Mouse (Mus musculus) embryo, embryonic 9.5 days (tissue): ENCODE measurements around the gene Foxf1.

Experiments
- DNase-seq: peaks from one replicate; pipeline ENCODE4 v3.0.0-alpha.2; 2017; ENCODE audit errors: extremely low spot score

Foxf1 gene

DNA sequence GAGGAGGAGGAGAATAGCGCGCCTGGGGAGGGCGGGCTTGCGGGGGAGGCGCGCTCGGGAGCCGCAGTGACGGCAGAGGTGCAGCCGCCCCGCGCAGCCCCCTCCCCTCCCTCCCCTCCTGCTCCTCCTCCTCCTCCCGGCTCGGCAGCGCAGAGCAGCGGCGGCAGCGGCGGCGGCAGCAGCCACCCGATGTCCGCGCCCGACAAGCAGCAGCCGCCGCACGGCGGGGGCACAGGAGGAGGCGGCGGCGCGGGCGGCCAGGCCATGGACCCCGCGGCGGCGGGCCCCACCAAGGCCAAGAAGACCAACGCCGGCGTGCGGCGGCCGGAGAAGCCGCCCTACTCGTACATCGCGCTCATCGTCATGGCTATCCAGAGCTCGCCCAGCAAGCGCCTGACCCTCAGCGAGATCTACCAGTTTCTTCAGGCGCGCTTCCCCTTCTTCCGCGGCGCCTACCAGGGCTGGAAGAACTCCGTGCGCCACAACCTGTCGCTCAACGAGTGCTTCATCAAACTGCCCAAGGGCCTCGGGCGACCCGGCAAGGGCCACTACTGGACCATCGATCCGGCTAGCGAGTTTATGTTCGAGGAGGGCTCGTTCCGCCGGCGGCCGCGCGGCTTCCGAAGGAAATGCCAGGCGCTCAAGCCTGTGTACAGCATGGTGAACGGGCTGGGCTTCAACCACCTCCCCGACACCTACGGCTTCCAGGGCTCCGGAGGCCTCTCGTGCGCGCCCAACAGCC lies at the start of gene Foxf1:
Foxf1 (plus strand) TSS at position 177 of the 742 bp plus-strand sequence.
- no peak for DNase-seq

DNA sequence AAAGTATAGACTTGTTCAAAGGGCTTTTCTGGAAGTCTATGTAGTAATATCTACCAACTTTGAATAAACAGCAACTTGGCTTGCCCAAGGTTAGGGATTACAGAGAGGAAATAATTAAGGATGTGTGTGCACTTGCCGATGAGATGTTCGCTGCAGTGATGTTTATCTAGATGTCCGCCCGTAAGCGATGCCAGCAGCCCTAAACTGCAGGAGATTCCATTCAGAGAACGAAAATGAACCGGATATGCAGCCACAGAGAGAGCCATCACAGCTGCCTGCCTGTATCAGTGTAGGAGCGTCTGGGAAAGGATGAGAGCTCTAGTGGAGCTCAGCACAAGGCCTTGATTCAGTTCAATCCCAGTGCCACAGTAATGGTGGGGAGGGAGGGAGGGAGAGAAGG lies 48.6 kb upstream of the Foxf1 start:
- no peak for DNase-seq

- DNase-seq, result peak; percentile 12
Observed at GRCm38 (mm10) chr8:121043719-121044440, 40.3 kb upstream of the Foxf1 start.

DNA sequence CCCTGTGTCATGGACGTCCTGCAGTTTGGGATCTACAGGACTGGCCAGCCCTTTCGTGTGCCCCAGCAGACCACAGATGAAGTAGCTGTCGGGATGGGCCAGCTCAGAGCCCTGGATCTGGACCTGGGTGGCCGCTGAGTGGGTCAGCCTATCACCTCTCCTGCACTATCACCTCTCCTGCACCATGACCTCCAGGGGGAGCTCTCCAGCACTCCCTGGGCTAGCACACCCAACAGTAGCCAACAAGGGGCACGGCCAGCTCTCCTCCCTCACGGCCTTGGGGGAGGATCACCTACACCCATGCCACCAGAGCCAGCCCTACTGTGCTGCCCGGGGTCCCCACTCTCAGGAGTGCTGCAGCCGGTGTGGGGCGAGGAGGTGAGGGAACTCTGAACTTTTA lies 36.7 kb upstream of the Foxf1 start:
- no peak for DNase-seq

DNA sequence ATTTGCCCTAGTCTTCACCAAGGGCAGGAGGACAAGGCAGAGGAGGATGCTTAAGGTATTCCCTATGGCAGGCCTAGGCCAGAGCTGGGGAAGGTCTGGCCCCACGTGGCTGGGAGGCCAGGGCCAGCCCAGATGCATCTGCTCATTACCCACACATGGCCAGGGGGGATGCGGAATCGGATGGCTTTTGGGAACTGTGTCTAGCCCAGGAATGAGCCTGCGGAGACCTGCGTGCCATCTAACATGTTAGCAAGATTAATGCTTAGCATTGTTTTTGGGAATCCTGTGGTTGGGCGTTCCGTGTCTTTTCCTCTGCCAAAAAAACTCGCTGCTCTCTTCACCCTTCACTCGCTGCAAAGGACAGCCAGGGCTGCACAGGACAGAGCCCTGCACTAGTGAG lies 26.1 kb upstream of the Foxf1 start:
- DNase-seq, result no peak

DNA sequence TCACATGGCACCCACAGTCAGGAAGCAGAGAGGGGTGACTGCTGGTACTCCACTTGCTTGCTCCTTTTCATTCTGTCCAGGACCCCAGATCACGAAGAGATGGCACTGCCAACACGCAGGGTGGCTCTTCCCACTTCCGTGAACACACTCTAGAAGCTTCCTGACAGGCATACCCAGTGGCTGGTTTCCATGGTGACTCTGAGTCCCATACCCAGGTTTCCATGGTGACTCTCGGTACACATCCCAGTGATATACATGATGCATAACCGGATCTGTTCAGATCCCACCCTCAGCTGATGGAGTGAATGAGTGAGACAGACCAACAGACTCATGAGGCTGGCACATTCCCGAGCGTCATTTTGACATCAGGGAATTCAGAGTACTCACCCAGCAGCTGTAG lies 25.1 kb upstream of the Foxf1 start:
- no peak for DNase-seq

- no peak for DNase-seq
Observed at GRCm38 (mm10) chr8:121062521-121062920, 21.7 kb upstream of the Foxf1 start.

DNA sequence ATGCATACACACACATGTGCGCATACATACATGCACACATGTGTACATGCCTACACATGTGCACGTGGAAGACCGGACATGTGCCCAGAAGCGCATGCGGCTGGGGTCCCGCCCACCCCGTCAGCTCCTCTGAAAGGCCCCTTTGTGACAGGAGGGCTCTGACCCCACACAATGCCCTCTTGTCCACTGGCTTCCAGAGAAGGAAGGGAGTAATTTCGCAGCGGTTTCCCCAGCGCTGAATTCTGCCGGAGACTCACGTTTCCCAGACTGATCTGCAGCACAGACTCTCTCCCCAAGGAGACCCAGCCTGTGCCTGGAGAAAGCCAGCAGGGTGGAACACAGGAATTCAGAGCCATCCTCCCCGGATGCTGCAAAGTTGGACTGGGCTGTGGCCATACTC lies 20.5 kb upstream of the Foxf1 start:
- DNase-seq, result peak; percentile 39

DNA sequence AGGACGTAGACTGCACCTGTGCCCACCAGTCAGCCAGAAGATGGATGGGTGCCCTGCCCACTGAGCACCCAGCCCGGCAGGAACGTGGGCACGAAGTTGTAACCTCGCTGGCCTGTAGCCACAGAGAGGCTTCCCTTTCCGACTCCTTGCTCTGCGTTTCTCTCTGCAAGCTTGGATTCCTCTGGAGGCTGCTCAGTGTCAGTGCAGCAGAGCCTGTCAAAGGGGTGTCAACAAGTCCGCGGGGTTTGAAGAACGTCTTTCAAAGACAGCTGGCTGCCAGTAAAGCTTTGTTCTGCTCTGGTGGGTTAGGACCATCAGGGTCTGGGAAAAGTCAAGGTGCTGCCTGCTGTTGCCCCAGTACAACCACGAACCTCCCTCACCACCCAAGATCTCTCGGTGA lies 12.7 kb upstream of the Foxf1 start:
- DNase-seq, result no peak

- no peak for DNase-seq
Observed at GRCm38 (mm10) chr8:121072406-121073130, 11.6 kb upstream of the Foxf1 start.

DNA sequence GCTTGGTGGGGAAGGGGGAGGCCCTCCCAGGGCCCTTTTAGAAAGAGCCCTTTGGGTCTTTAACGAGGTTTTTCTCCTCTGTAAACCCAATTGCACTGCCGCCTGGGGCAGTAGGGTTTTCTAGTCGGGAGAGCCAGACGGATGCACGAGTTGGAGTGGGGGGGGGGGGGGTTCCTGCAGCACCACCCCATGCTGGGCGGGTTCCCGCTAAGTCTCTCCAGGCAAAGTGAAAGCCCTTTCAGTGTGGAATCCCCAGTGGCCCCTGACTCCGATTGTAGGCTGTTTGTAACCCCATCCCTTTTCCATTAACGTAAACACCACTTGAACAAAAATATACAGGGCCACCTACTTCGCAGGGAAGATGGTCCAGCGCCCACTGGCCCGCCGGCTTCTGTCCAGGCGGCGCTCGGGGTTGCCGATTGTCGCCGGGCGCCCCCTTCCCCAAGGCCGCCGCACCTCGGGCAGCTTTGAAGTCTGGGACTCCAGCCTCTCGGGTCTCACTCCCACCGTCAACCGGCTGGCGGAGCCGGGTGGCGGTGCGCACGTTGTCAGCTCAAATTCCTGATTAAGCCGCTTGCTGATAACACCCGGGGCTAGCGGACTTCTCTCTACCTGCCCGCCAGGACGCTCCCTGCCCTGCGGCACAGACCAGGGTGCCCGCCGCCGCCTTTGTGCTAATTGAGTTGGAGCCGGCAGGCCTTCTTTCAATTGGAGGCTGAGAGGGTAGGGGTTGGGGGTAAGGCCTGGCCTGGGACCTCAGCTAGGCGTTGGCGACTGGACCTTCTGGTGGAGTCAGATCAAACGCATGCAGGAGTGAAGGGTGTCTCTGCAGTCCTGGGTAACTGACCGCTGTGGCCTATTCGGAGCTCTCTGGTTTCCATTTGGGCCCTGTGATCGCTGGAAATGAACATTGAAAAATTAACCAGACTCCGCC lies 10.7 kb upstream of the Foxf1 start:
- no peak for DNase-seq

- no peak for DNase-seq
Observed at GRCm38 (mm10) chr8:121074108-121074847, 9.9 kb upstream of the Foxf1 start.

DNA sequence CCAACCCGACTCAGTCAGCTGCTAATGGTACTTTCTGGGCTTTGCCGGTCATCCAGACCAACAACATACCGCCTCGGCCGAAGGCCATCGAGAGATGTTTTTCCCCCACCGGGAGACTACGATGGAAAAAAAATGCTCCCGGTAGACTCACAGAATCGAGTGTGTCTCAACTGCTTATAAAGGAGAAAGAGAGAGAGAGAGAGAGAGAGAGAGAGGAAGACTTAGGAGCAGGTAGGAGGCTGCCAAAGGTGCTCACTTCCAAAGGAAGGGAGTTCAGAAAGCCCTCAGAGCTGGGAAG lies 9.4 kb upstream of the Foxf1 start:
- DNase-seq, result no peak

DNA sequence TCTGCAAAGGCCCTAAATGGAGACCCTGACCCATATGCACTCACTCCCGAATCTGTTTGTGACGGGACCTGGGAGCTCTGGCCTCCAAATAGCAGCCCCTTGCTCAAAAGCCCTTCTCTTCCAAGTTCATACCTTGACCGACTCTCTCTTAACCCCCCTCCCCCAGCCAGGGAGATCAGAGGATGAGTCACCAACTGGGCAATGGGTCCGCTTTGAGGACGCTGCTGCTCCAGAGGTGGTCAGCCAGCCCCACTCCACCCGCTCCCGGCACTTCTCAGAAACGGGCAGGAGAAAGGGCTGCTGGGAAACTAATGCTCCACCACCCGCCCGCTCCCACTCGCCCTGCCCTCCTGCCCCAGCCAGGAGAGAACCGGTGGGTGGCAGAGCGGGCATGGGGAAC lies 8.2 kb upstream of the Foxf1 start:
- no peak for DNase-seq

DNA sequence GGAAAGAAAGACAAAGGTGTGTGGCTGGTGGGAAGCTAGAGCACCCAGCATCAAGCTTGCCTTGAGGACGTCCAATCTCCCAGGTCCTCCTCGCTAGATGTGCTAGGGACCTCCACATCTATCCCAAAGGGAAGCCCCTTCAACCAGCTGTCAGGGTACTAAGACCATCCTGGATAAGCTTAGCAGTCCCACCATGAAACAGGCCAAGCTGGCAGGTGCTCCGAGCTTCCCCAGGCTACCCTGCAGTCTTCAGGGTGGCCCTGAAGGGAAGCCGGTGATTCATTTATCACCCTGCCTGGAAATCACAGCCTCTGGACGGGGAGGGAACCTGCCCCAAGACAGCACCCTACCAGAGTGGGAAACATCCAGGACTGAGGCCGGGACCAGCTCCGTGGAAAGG lies 7.6 kb upstream of the Foxf1 start:
- DNase-seq, result no peak

DNA sequence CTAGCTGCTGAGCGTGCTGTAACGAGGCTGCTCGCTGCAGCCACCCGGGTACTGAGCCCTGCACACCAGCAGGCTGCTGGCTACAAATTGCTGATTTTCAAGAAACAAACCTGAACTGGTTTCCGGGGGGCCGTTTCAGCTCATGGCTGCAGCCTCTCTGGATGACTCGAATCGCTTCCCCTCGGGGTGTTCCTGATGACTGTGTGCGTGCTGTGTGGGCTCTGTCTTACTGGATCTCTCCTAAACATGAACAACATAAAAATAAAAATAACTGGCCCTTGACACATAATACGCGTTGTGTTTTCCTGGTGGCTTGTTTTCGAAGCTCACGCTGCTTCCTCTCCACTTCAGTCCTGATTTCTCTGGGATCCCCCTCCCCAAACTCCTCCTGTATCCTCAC lies 5.5 kb upstream of the Foxf1 start:
- DNase-seq, result no peak

GRCm38 (mm10) chr8:121079201-121079600 lies 5.0 kb upstream of the Foxf1 start:
- DNase-seq, result no peak

- no peak for DNase-seq
Observed at GRCm38 (mm10) chr8:121079944-121080343, 4.2 kb upstream of the Foxf1 start.

GRCm38 (mm10) chr8:121080361-121081090 lies 3.7 kb upstream of the Foxf1 start:
- DNase-seq, result no peak

GRCm38 (mm10) chr8:121081398-121081797 lies 2.8 kb upstream of the Foxf1 start:
- DNase-seq, result no peak
